Mouse (Mus musculus): Measurements from ENCODE around the gene Asphd1.

Gene Asphd1

DNA sequence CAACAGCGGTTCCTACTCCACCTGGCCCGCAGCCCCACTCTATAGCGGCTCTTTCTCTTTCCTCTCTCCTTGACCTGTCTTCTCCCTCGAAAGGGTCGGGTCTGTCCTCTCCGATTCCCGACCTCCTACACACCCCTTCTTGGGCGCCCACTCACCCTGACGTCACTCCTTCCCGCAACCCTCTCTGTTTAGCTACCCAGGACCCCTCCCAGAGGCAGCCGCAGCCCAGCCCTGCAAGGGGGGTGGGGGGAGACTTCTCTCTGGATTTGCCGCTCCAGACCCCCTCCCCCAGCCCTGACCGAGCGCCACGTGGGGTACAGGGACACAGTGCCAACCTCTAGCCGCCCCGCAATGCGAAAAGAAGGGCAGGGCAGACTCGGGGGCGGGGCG is at the start of gene Asphd1:
Gene Asphd1, minus strand, starts transcription at position 180 of the 390 bp plus-strand sequence.
- in situ Hi-C loops (cut with MboI) = no loop called here

DNA sequence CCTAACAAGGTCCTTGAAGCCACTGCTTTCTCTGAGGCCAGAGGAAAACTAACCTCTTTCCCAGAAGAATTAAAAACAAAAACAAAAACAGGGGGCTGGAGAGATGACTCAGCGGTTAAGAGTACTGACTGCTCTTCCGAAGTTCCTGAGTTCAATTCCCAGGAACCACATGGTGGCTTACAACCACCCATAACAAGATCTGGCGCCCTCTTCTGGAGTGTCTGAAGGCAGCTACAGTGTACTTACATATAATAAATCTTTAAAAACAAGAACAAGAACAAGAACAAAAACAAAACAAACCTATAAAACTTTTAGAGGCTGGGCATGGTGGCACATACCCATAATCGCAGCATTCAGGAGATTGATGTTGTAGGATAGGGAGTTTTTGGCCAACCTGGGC is 47.1 kb upstream of the Asphd1 start:
- in situ Hi-C loops (cut with MboI) = no loop called here

- in situ Hi-C loops (cut with MboI) = no loop called here
Measured at GRCm38 (mm10) chr7:126988816-126989215, 39.4 kb upstream of the Asphd1 start.

GRCm38 (mm10) chr7:126986319-126986718 is 36.9 kb upstream of the Asphd1 start:
- in situ Hi-C loops (cut with MboI) = no loop called here

DNA sequence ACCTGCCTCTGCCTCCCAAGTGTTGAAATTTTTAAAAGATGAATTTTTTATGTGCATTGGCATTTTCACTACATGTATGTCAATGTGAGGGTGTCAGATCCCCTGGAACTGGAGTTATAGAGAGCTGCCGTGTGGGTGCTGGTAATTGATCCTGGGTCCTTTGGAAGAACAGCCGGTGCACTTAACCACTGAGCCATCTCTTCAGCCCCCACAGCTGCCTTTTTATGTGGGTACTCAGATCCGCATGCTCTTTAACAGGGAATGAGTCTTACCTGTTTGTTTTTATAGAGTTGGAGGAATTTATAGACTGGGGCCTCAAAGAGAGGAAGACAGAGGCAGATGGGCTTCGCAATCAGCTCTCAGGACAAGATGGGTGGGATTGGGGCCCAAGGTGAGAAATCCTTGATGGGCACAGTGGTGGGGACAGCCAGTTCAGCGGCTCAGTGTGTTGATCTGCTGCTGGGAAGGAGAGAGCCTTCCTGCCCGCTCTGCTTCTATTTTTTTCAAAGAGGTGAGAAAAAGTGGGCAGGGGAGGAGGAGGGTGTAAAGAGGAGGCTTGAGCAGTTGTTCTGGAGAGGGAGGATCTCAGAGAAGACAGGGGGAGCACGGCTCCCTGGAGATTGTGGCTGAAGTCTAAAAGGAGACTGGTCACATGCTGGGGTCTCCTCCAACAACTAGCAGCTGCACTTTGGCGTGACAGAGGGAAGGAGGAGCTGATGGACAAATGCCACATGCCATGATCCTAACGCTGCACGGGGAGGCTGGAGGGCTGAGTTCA is 35.5 kb upstream of the Asphd1 start:
- in situ Hi-C loops (cut with MboI) = no loop called here

DNA sequence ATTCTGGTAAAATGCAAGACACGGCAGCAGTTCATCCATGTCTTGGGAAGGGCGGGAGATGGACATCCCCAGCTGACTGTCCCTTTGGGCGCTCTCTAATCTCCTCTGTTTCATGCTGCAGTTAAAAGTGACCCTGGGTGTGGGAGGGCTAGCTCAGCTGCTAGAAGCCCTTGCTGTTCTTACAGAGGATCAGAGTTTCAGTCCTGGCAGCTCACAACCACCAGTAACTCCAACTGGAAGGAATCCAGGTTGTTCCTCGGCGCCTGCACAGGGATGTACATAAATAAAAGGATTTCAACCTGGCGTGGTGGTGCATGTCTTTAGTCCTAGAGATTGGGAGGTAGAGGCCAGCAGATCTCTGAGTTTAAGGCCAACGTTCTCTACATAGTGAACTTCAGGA is 33.7 kb upstream of the Asphd1 start:
- in situ Hi-C loops (cut with MboI) = no loop called here

DNA sequence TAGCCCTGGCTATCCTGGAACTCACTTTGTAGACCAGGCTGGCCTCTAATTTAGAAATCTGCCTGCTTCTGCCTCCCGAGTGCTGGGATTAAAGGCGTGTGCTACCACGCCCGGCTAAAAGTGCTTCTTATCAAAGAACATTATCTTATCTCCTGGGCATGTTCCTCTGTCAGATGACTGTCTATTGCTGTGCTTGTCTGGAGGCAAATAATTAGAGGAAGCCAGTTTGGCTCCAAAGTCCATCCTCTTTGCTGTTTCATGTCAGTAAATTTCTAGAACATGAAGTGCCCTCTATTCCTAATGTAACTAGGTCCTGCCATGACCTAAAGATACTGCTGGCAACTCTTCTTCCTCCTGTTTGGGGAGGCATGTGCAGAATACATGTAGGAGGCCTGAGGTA is 32.7 kb upstream of the Asphd1 start:
- in situ Hi-C loops (cut with MboI) = no loop called here

GRCm38 (mm10) chr7:126981601-126982000 is 32.2 kb upstream of the Asphd1 start:
- in situ Hi-C loops (cut with MboI) = no loop called here

DNA sequence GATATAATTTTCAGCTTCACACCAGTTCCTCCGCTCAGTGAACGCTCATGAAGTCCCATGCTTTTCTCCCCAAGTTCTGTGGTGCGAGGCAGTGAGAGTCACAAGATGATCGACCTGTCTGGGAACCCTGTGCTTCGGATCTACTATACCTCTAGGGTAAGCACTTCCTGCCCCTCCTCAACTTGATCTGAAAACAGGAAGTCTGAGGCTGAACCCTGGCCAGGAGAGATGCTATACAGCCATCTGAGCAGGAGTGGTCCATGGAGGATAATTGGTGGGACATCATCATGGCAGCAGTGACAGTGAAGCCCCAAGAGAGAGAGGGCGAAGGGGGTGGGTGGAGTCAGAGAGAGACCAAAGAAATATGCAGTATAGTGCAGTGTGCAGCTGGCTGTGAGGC is 29.5 kb upstream of the Asphd1 start:
- in situ Hi-C loops (cut with MboI) = no loop called here

GRCm38 (mm10) chr7:126976878-126977459 is 27.6 kb upstream of the Asphd1 start:
- in situ Hi-C loops (cut with MboI) = no loop called here

DNA sequence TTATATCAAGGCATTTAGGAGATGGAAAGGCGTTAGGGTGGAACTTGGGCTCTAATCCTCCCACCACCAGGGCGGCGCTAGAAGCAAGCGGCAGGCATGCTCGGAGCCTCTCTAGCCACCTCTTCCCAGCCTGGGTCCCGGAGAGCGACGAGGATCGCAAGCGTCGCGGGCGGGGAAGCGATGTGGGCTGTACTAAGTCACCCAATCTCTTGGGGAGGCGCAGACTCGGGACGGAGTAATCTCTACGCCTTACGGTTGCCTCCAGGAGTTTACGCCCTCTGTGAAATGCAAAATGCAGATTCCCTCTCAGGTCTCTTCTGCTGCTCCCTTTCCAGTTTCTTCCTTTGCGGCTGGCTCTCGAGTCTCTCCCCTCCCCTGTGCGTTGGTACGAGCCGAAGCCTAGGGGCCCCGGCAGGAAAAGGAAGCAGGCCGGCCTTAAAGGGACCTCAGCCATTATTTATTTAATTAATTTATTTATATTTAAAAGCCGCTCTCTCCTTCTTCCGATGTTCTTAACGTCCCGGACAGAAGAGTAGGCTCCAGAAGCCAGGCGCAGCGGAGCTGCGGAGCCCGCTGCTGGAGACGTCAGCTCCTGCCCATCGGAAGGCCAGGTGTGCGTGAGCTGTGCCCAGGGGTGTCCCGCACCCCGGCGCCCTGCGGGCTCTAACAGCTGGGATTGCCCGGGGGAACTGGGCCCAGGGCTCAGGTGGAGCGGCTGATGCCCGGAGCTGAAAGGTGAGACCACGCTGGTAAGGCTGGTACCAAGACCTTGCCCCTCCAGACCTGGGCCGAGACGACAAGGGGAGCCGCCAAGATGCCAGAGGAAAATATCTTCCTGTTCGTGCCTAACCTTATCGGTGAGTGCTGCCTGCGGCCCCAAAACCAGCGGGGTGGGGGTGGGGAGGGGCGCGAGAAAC is 26.8 kb upstream of the Asphd1 start, which contains the start of gene Cdiptos:
Gene Cdiptos, minus strand, starts transcription at position 149 of the 917 bp plus-strand sequence.
- in situ Hi-C loops (cut with MboI) = no loop called here

DNA sequence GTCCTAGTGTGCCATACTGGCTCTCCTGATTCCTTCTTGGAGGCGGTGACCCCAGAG is 26.3 kb upstream of the Asphd1 start, which contains the start of gene Cdipt:
Gene Cdipt, plus strand, starts transcription at position 22 of the 57 bp plus-strand sequence.
- in situ Hi-C loops (cut with MboI) = no loop called here

- in situ Hi-C loops (cut with MboI) = no loop called here
Measured at GRCm38 (mm10) chr7:126975493-126975892, 26.1 kb upstream of the Asphd1 start.

- in situ Hi-C loops (cut with MboI) = no loop called here
Measured at GRCm38 (mm10) chr7:126967361-126967760, 18.0 kb upstream of the Asphd1 start.

- in situ Hi-C loops (cut with MboI) = no loop called here
Measured at GRCm38 (mm10) chr7:126965568-126965967, 16.2 kb upstream of the Asphd1 start.

DNA sequence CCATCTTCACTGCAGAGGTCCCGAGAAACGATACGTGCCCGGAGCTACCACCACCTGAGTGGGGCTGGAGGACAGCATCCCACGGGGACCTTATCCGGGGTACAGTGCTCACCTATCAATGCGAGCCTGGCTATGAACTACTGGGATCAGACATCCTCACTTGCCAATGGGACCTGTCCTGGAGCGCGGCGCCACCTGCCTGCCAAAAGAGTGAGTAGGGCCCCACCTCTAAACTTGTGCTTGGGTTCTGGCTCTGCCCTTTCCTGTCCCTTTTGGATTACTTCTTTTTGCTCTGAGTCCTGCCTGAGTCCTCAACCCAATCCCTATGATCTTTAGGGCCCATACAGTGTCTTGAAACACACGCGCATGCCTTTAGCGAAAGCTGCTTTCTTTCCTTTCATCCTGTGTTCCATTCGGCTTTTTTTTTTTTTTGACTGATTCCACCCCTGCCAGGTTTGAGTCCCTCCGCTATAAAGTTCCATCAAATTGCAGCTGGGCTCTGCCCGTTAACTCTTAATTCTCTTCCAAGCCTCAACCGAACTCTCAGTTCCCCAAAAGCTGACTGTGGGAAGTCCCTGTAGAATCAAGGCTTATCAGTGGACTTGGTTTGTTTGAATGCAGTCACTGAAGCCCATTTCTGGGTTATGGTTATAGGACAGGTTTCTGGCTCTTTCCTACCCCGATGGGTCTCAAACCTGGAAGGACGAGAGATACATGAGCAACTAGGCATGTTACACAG is 14.3 kb upstream of the Asphd1 start:
- in situ Hi-C loops (cut with MboI) = no loop called here

GRCm38 (mm10) chr7:126961965-126962364 is 12.6 kb upstream of the Asphd1 start:
- in situ Hi-C loops (cut with MboI) = no loop called here

DNA sequence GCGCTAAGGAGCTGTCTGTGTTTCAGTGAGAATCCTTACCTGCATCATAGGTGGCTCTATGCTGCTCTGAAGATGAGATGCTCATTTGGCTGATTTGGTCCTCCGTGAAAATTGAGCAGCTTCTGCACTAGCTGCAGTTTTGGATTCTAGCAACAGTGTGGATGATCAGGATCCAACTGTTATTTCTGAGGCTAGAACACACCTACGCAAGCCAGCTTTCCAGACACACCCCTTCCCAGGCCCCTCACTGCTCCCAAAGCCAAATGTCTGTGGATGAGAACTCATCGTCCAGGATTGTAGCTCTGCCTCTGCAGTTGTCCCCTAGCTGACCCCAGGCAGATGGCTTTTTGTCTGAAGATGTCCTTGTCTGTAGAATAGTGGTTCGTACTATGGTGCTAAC is 11.7 kb upstream of the Asphd1 start:
- in situ Hi-C loops (cut with MboI) = no loop called here

DNA sequence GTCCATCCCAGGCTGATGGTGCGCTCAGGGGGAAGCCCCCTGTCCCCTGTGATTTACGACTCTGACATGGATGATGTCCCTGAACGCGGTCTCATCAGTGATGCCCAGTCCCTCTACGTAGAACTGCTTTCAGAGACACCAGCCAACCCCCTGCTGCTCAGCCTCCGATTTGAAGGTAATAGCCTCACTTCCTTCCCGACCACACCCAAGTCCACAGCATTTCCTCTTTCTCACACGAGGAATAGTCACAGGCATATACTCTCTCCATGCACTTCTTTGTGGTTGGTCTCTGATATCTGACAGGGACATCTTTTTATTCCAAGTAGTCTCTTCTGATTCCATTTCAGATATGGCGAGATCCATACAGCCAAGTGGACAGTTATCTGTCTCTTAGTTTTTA is 10.4 kb upstream of the Asphd1 start:
- in situ Hi-C loops (cut with MboI) = no loop called here

DNA sequence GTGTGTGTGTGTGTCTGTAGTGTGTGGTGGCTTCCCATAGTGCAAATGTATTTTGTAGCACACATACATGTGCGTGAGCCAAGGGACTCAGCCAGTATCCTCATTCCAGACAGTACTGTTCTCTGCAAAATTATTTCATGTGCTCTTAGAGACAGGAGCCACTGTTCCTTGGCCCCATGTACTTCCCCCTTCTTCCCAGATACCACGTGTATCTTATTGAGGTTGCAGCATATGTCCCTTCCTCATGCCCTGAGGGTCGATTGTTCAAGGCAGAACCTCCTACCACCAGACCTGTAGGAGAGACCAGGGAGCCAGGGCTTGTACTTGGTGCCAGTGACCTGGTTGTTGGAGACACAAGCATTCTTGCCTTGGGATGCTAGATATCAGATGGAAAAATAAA is 5.7 kb upstream of the Asphd1 start:
- in situ Hi-C loops (cut with MboI) = no loop called here

DNA sequence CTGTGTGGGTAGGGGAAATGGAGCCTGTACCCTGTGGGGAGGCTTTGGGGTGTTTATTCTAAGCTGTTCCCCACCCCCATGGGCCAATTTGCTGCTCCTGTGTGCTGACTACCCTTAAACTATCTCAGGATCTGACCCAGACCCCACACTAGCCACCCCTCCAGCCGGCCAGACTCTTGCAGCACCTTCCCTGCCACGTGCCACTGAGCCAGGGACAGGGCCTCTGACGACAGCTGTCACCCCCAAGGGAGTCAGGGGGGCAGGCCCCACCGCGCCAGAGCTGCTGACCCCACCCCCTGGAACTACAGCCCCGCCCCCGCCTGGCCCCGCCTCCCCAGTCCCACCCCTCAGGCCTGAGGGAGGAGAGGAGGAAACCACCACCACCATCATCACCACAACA is 3.3 kb upstream of the Asphd1 start:
- in situ Hi-C loops (cut with MboI) = no loop called here

DNA sequence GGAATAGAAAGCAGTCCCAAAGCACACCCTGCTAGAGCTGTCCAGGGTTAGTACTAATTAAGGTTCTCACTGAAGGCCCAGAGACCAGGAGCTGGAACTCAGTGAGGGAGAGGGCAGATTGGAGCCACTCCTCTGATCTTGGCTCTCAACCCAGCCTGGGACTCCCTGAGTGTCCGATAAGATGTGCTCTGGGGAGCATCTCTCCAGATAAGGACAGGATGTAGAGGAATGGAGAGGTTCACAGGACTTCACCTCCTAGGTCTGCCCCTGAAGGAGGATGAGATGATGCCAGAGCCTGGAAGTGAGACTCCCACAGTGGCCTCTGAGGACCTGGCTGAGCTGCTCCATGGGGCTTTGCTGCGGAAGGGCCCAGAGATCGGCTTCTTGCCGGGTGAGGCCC is 2.4 kb upstream of the Asphd1 start:
- in situ Hi-C loops (cut with MboI) = no loop called here
